Comparison of ENCODE assay signal across 8 mouse cellular contexts in genomic region chr1:81316403-81316994, GRCm38 (mm10).
A peak's percentile ranks its signal among the peaks of the same experiment; 100 is the strongest.
DNase-seq lines count a peak whose midpoint lies in the region; ATAC-seq and TF ChIP-seq lines count a peak whose summit lies in the region.

No protein-coding gene starts in this region.

- peak; percentile 52; the same call in 1 of the 2 replicates for ATAC-seq in kidney, postnatal 0 days (replicated peaks; ENCODE audit: low FRiP score, low read depth)
- no peak for ATAC-seq in liver, embryonic 11.5 days (replicated peaks; ENCODE audit: low FRiP score)
- ATAC-seq in neural tube, embryonic 13.5 days (ENCODE audit: low read depth): peak; percentile 87; the same call in 1 of the 2 replicates

- H3K27me3 ChIP-seq in kidney, postnatal 0 days (ENCODE audit: insufficient read depth, low read length): no peaks in the 10 kb centered on the region
- H3K27me3 ChIP-seq in liver, embryonic 11.5 days (replicated peaks; ENCODE audit: control insufficient read depth, insufficient read depth, low read length): no peaks in the 10 kb centered on the region
- no peaks in the 10 kb centered on the region for H3K27me3 ChIP-seq in neural tube, embryonic 13.5 days

- peak; percentile 64 for DNase-seq in 3134 (ENCODE audit: extremely low read depth, insufficient read length, low spot score)
- peak; percentile 25 for DNase-seq in T-cell, adult 2 months (ENCODE audit: low spot score)
- DNase-seq in cerebellum, postnatal 4 days (ENCODE audit: low spot score in 2 of 2): peak; percentile 46 to 78
- DNase-seq in gastrocnemius, postnatal 10 days: peak; percentile 81
- DNase-seq in kidney, postnatal 0 days (ENCODE audit: low spot score): peak; percentile 92
- peak; percentile 46 for DNase-seq in liver, embryonic 11.5 days (ENCODE audit: low spot score)
- peak; percentile 15 to 36 for DNase-seq in thymus, postnatal 36 days

- no peak overlapping the region for H3K27ac ChIP-seq in kidney, postnatal 0 days
- H3K27ac ChIP-seq in liver, embryonic 11.5 days (ENCODE audit: low read depth, low read length): no peak overlapping the region
- H3K27ac ChIP-seq in neural tube, embryonic 13.5 days (replicated peaks): peak overlapping the region; percentile 20

- no peaks in the 10 kb centered on the region for H3K9me3 ChIP-seq in kidney, postnatal 0 days (replicated peaks; ENCODE audit: low read length)
- H3K9me3 ChIP-seq in liver, embryonic 11.5 days (ENCODE audit: control insufficient read depth, low read length): no peaks in the 10 kb centered on the region
- no peaks in the 10 kb centered on the region for H3K9me3 ChIP-seq in neural tube, embryonic 13.5 days

- peak; percentile 95 for TF ChIP-seq CTCF in kidney, postnatal 0 days (IDR thresholded peaks at IDR 0.05; ENCODE audit: low read depth)

- no peak overlapping the region for H3K4me3 ChIP-seq in kidney, postnatal 0 days (replicated peaks; ENCODE audit: low read depth, low read length)
- H3K4me3 ChIP-seq in liver, embryonic 11.5 days (ENCODE audit: low read depth, low read length): no peak overlapping the region
- no peak overlapping the region for H3K4me3 ChIP-seq in neural tube, embryonic 13.5 days

- no peaks in the 10 kb centered on the region for H3K4me1 ChIP-seq in kidney, postnatal 0 days (replicated peaks; ENCODE audit: insufficient read depth, low read length)
- H3K4me1 ChIP-seq in liver, embryonic 11.5 days (replicated peaks; ENCODE audit: control insufficient read depth, insufficient read depth, low read length): no peaks in the 10 kb centered on the region
- H3K4me1 ChIP-seq in neural tube, embryonic 13.5 days (replicated peaks): peaks cover 7% of the 10 kb centered on the region

- H3K9ac ChIP-seq in kidney, postnatal 0 days (ENCODE audit: low read depth, low read length): no peak overlapping the region
- no peak overlapping the region for H3K9ac ChIP-seq in liver, embryonic 11.5 days (ENCODE audit: low read depth, low read length)
- H3K9ac ChIP-seq in neural tube, embryonic 13.5 days: 0 out of 2 replicates have a peak overlapping the region, but pooled peaks have one; percentile 0

- no peaks in the 10 kb centered on the region for H3K36me3 ChIP-seq in kidney, postnatal 0 days (ENCODE audit: insufficient read depth, low read length)
- H3K36me3 ChIP-seq in liver, embryonic 11.5 days (ENCODE audit: control insufficient read depth, insufficient read depth, low read length): no peaks in the 10 kb centered on the region
- H3K36me3 ChIP-seq in neural tube, embryonic 13.5 days: no peaks in the 10 kb centered on the region

- H3K4me2 ChIP-seq in kidney, postnatal 0 days (ENCODE audit: low read length): no peak overlapping the region
- H3K4me2 ChIP-seq in liver, embryonic 11.5 days: no peak overlapping the region
- H3K4me2 ChIP-seq in neural tube, embryonic 13.5 days: no peak overlapping the region

- WGBS in kidney, postnatal 0 days: 51% methylated on average over 9 of the region's 9 CpGs
- WGBS in liver, embryonic 11.5 days: 58% methylated on average over 9 of the region's 9 CpGs
- WGBS in neural tube, embryonic 13.5 days: 54% methylated on average over 9 of the region's 9 CpGs

Comparison
In these comparisons a context has a peak if more than half of its experiments do, and no peak if none do; other contexts are left out.
1. DNase-seq: peak in every context shown above with its lines; median percentile 92 in kidney, postnatal 0 days; 81 in gastrocnemius, postnatal 10 days; 64 in 3134; 62 in cerebellum, postnatal 4 days; 46 in liver, embryonic 11.5 days; 26 in thymus, postnatal 36 days; 25 in T-cell, adult 2 months.